11 mouse cellular contexts compared by ENCODE assay signal in genomic region chr4:152546481-152546880, GRCm38 (mm10).
DNase-seq lines count a peak whose midpoint lies in the region; ATAC-seq and TF ChIP-seq lines count a peak whose summit lies in the region.
"Had no signal": no experiment of that assay in that cellular context is flagged by ENCODE, and none has a peak within 500 bp of the region (broad histone marks: within the 10 kb centered on the region; RNA-seq: fewer than 3 reads in every experiment).

No protein-coding gene starts in this region.

- 0 out of 2 replicates have a peak, but pooled peaks have one; percentile 14 for ATAC-seq in intestine, embryonic 16.5 days
- no peak for ATAC-seq in intestine, embryonic 15.5 days
- ATAC-seq in kidney, postnatal 0 days (replicated peaks; ENCODE audit: low FRiP score, low read depth), result no peak

- WGBS in intestine, embryonic 16.5 days, result 59% methylated on average over 8 of the region's 8 CpGs
- 69% methylated on average over 8 of the region's 8 CpGs for WGBS in intestine, embryonic 15.5 days
- 61% methylated on average over 8 of the region's 8 CpGs for WGBS in kidney, postnatal 0 days

- no peak for TF ChIP-seq EP300 in ES-Bruce4 (IDR thresholded peaks at IDR 0.05; ENCODE audit: insufficient read depth, low read depth, low read length)

- H3K36me3 ChIP-seq in intestine, embryonic 16.5 days (ENCODE audit: control insufficient read depth, insufficient read depth, low read length), result no peaks in the 10 kb centered on the region
- no peaks in the 10 kb centered on the region for H3K36me3 ChIP-seq in intestine, embryonic 15.5 days
- H3K36me3 ChIP-seq in E14TG2a.4 (ENCODE audit: insufficient read depth, low read length) (no peaks in the 10 kb centered on the region), ES-Bruce4 (ENCODE audit: control insufficient read depth, insufficient read depth, low read length, poor library complexity, severe bottlenecking) (no peaks in the 10 kb centered on the region)
- H3K36me3 ChIP-seq in kidney, postnatal 0 days (ENCODE audit: insufficient read depth, low read length), result no peaks in the 10 kb centered on the region

- peaks cover 4% of the 10 kb centered on the region; the same call in 1 of the 2 replicates for H3K4me1 ChIP-seq in intestine, embryonic 16.5 days (ENCODE audit: control insufficient read depth, insufficient read depth, low read length)
- no peaks in the 10 kb centered on the region for H3K4me1 ChIP-seq in intestine, embryonic 15.5 days (replicated peaks)
- peaks cover 43% of the 10 kb centered on the region for H3K4me1 ChIP-seq in E14TG2a.4 (replicated peaks; ENCODE audit: low read depth, low read length)
- H3K4me1 ChIP-seq in ES-Bruce4 (ENCODE audit: control insufficient read depth, insufficient read depth, low read length), result no peaks in the 10 kb centered on the region
- H3K4me1 ChIP-seq in kidney, postnatal 0 days (replicated peaks; ENCODE audit: insufficient read depth, low read length), result no peaks in the 10 kb centered on the region
- H3K4me1 ChIP-seq: embryonic facial prominence, embryonic 12.5 days; limb, embryonic 15.5 days had no signal

- no peaks in the 10 kb centered on the region for H3K27me3 ChIP-seq in intestine, embryonic 16.5 days (replicated peaks; ENCODE audit: control insufficient read depth, insufficient read depth, low read length)
- no peaks in the 10 kb centered on the region for H3K27me3 ChIP-seq in intestine, embryonic 15.5 days (replicated peaks)
- H3K27me3 ChIP-seq in E14TG2a.4 (ENCODE audit: insufficient read depth, low read length), result peaks cover 21% of the 10 kb centered on the region
- H3K27me3 ChIP-seq in ES-Bruce4 (ENCODE audit: control insufficient read depth, insufficient read depth, low read length, poor library complexity, severe bottlenecking), result no peaks in the 10 kb centered on the region
- no peaks in the 10 kb centered on the region for H3K27me3 ChIP-seq in kidney, postnatal 0 days (ENCODE audit: insufficient read depth, low read length)
- H3K27me3 ChIP-seq: embryonic facial prominence, embryonic 12.5 days had no signal

- no peak for DNase-seq in kidney, postnatal 0 days (ENCODE audit: low spot score)
- DNase-seq in ovary, postnatal 36 days (ENCODE audit: low spot score), result no peak
- no peak for DNase-seq in adrenal gland, adult (ENCODE audit: inconsistent age in 2 of 2, low spot score in 1 of 2)
- DNase-seq: adrenal gland, adult 2 months had no signal

- H3K4me3 ChIP-seq in intestine, embryonic 16.5 days (ENCODE audit: low read length), result no peak overlapping the region
- H3K4me3 ChIP-seq in intestine, embryonic 15.5 days (replicated peaks), result no peak overlapping the region
- H3K4me3 ChIP-seq in E14TG2a.4 (replicated peaks; ENCODE audit: low read length) (peak overlapping the region; percentile 61), ES-Bruce4 (ENCODE audit: low read depth, low read length) (no peak overlapping the region)
- H3K4me3 ChIP-seq in kidney, postnatal 0 days (replicated peaks; ENCODE audit: low read depth, low read length), result no peak overlapping the region
- H3K4me3 ChIP-seq: embryonic facial prominence, embryonic 12.5 days; limb, embryonic 15.5 days; myocyte had no signal

- H3K4me2 ChIP-seq in intestine, embryonic 16.5 days (ENCODE audit: low read depth, low read length), result no peak overlapping the region
- no peak overlapping the region for H3K4me2 ChIP-seq in intestine, embryonic 15.5 days (replicated peaks)
- no peak overlapping the region for H3K4me2 ChIP-seq in kidney, postnatal 0 days (ENCODE audit: low read length)
- H3K4me2 ChIP-seq: embryonic facial prominence, embryonic 12.5 days; limb, embryonic 15.5 days had no signal

- no peaks in the 10 kb centered on the region for H3K9me3 ChIP-seq in intestine, embryonic 16.5 days (ENCODE audit: control insufficient read depth, low read length)
- no peaks in the 10 kb centered on the region for H3K9me3 ChIP-seq in intestine, embryonic 15.5 days
- H3K9me3 ChIP-seq in E14TG2a.4 (ENCODE audit: low read length), result peaks cover 12% of the 10 kb centered on the region
- no peaks in the 10 kb centered on the region for H3K9me3 ChIP-seq in ES-Bruce4 (replicated peaks; ENCODE audit: control insufficient read depth, insufficient read depth, low read length, poor library complexity, severe bottlenecking)
- no peaks in the 10 kb centered on the region for H3K9me3 ChIP-seq in kidney, postnatal 0 days (replicated peaks; ENCODE audit: low read length)
- H3K9me3 ChIP-seq: limb, embryonic 15.5 days had no signal

- H3K9ac ChIP-seq in intestine, embryonic 16.5 days (ENCODE audit: low read depth, low read length), result no peak overlapping the region
- no peak overlapping the region for H3K9ac ChIP-seq in intestine, embryonic 15.5 days
- H3K9ac ChIP-seq in ES-Bruce4 (ENCODE audit: low read depth, poor library complexity, severe bottlenecking), result no peak overlapping the region
- H3K9ac ChIP-seq in kidney, postnatal 0 days (ENCODE audit: low read depth, low read length), result no peak overlapping the region
- H3K9ac ChIP-seq: embryonic facial prominence, embryonic 12.5 days; limb, embryonic 15.5 days had no signal

- peak; percentile 31; the same call in 1 of the 2 replicates for TF ChIP-seq CTCF in E14TG2a.4 (conservative IDR thresholded peaks at IDR 0.05; ENCODE audit: low read length)
- TF ChIP-seq CTCF in ES-Bruce4 (IDR thresholded peaks at IDR 0.05; ENCODE audit: low read depth, low read length), result peak; percentile 52
- peak; percentile 57 for TF ChIP-seq CTCF in kidney, postnatal 0 days (IDR thresholded peaks at IDR 0.05; ENCODE audit: low read depth)

- no peak overlapping the region for H3K27ac ChIP-seq in intestine, embryonic 16.5 days (ENCODE audit: low read length)
- no peak overlapping the region for H3K27ac ChIP-seq in intestine, embryonic 15.5 days
- no peak overlapping the region for H3K27ac ChIP-seq in ES-Bruce4 (ENCODE audit: insufficient read depth, low read length)
- H3K27ac ChIP-seq in kidney, postnatal 0 days, result no peak overlapping the region
- H3K27ac ChIP-seq: embryonic facial prominence, embryonic 12.5 days; limb, embryonic 15.5 days had no signal

- no peak for TF ChIP-seq POLR2A in ES-Bruce4 (IDR thresholded peaks at IDR 0.05; ENCODE audit: insufficient read depth, low read length)
